Mouse (Mus musculus) limb, embryonic 15.5 days (tissue): ENCODE data around the gene Gm34653. TPM values are rescaled to one million over a fixed set of nuclear protein-coding genes. Genes with fewer than 3 reads are reported as not detected.
A peak's percentile ranks its signal among the peaks of the same experiment; 100 is the strongest.
"Not testable (repeated sequence)": the region's sequence is repeated elsewhere in the genome, so short reads cannot be mapped to it uniquely, and the experiment has no call there.

ENCODE experiments used
- ATAC-seq: fragments of 200-750 bp; cut with Nextera tagmentation; 2 replicates; pipeline ENCODE4 v1.8.0; 2017; ENCODE audit warnings: low read depth, moderate TSS enrichment; ENCODE audit not compliant: insufficient number of reproducible peaks, low FRiP score, low TSS enrichment
- H3K27ac ChIP-seq: fragments of 300-500 bp; sonication (generic); 2 replicates; pipeline ENCODE4 v1.5.1; 2015; ENCODE audit warnings: moderate library complexity, mild to moderate bottlenecking, inconsistent platforms
- H3K27me3 ChIP-seq: fragments of 300-500 bp; sonication (generic); 2 replicates; pipeline ENCODE4 v1.6.1; 2015; ENCODE audit warnings: inconsistent platforms
- H3K36me3 ChIP-seq: fragments of 300-500 bp; sonication (generic); 2 replicates; pipeline ENCODE4 v1.6.1; 2015; ENCODE audit warnings: inconsistent platforms
- H3K4me1 ChIP-seq: fragments of 300-500 bp; sonication (generic); 2 replicates; pipeline ENCODE4 v1.6.1; 2015; ENCODE audit warnings: inconsistent platforms
- H3K4me2 ChIP-seq: fragments of 300-500 bp; sonication (generic); 2 replicates; pipeline ENCODE4 v1.6.1; 2015; ENCODE audit warnings: mild to moderate bottlenecking, inconsistent platforms
- H3K4me3 ChIP-seq: fragments of 300-500 bp; sonication (generic); 2 replicates; pipeline ENCODE4 v1.5.1; 2015; ENCODE audit warnings: mild to moderate bottlenecking, inconsistent platforms
- H3K9ac ChIP-seq: fragments of 300-500 bp; sonication (generic); 2 replicates; pipeline ENCODE4 v1.6.1; 2015; ENCODE audit warnings: inconsistent platforms
- H3K9me3 ChIP-seq: fragments of 300-500 bp; sonication (generic); 2 replicates; pipeline ENCODE4 v1.6.1; 2016; ENCODE audit warnings: inconsistent platforms
- WGBS: fragments of 180-500 bp; shearing (Covaris S2); methylation state at CpG from one replicate; pipeline ENCODE4 v1.1.7; 2015; 5-methylcytosine and 5-hydroxymethylcytosine counted together
- polyA plus RNA-seq: library from polyadenylated mRNA; unstranded; fragments of >200 nt; fragmentation: Nextera tagmentation; extraction: Ambion mirVana; gene quantifications from 2 replicates; pipeline ENCODE4 v1.2.1, GENCODE M21; 2015

Gm34653 gene
- polyA plus RNA-seq, 1 experiment from 2014 or later: not detected

- peak overlapping the region; percentile 99 for H3K9ac ChIP-seq
- H3K4me1 ChIP-seq: peaks cover 16% of the 10 kb centered on the region
- peak overlapping the region; percentile 98 for H3K4me3 ChIP-seq
- 34% methylated on average over 20 of the region's 21 CpGs for WGBS
- H3K27ac ChIP-seq: peak overlapping the region; percentile 77
- H3K27me3 ChIP-seq: no peaks in the 10 kb centered on the region
- peak overlapping the region; percentile 83 for H3K4me2 ChIP-seq
- ATAC-seq: no peak
- H3K36me3 ChIP-seq: peaks cover 12% of the 10 kb centered on the region
- no peaks in the 10 kb centered on the region; the same call in 1 of the 2 replicates for H3K9me3 ChIP-seq
These were observed 6.2 kb upstream of the Gm34653 start for GRCm38 (mm10) chr2:34826460-34827231.

- Histone ChIP-seq H3K4me3 (no peak overlapping the region), H3K27me3 (no peaks in the 10 kb centered on the region), H3K36me3 (peaks cover 5% of the 10 kb centered on the region), H3K27ac (peak overlapping the region; percentile 47; the same call in 1 of the 2 replicates), H3K9ac (no peak overlapping the region), H3K4me1 (peaks cover 16% of the 10 kb centered on the region), H3K4me2 (no peak overlapping the region), H3K9me3 (no peaks in the 10 kb centered on the region; the same call in 1 of the 2 replicates)
- ATAC-seq: no peak
- 87% methylated on average over 4 of the region's 4 CpGs for WGBS
These were observed 5.2 kb upstream of the Gm34653 start for GRCm38 (mm10) chr2:34827591-34827990.

- Histone ChIP-seq H3K27me3 (no peaks in the 10 kb centered on the region), H3K4me1 (peaks cover 16% of the 10 kb centered on the region), H3K36me3 (0 out of 2 replicates have a peak, but pooled peaks cover 3% of the 10 kb centered on the region), H3K9me3 (no peaks in the 10 kb centered on the region; the same call in 1 of the 2 replicates), H3K4me2 (no peak overlapping the region), H3K4me3 (no peak overlapping the region), H3K27ac (peak overlapping the region; percentile 47; the same call in 1 of the 2 replicates), H3K9ac (no peak overlapping the region)
- 79% methylated on average over 1 of the region's 1 CpGs for WGBS
- ATAC-seq: no peak
These were observed 4.8 kb upstream of the Gm34653 start for GRCm38 (mm10) chr2:34828026-34828425.

GRCm38 (mm10) chr2:34830066-34830465 is 2.7 kb upstream of the Gm34653 start:
- H3K4me1 ChIP-seq, H3K4me3 ChIP-seq, H3K9me3 ChIP-seq, H3K9ac ChIP-seq, H3K4me2 ChIP-seq, H3K36me3 ChIP-seq, H3K27ac ChIP-seq, H3K27me3 ChIP-seq, ATAC-seq: not testable (repeated sequence)
- 95% methylated on average over 17 of the region's 17 CpGs for WGBS

- Histone ChIP-seq H3K27me3 (no peaks in the 10 kb centered on the region), H3K4me1 (no peaks in the 10 kb centered on the region), H3K4me3 (no peak overlapping the region), H3K9ac (no peak overlapping the region), H3K36me3 (no peaks in the 10 kb centered on the region), H3K27ac (no peak overlapping the region), H3K4me2 (no peak overlapping the region), H3K9me3 (no peaks in the 10 kb centered on the region; the same call in 1 of the 2 replicates)
- WGBS: 86% methylated on average over 17 of the region's 17 CpGs
- ATAC-seq: no peak
These were observed 817 bp downstream of the Gm34653 start for GRCm38 (mm10) chr2:34833624-34834023.

GRCm38 (mm10) chr2:34835669-34836068 is 2.9 kb downstream of the Gm34653 start:
- Histone ChIP-seq H3K4me1 (no peaks in the 10 kb centered on the region), H3K9ac (no peak overlapping the region), H3K4me2 (no peak overlapping the region), H3K27ac (no peak overlapping the region), H3K4me3 (no peak overlapping the region), H3K27me3 (no peaks in the 10 kb centered on the region), H3K9me3 (no peaks in the 10 kb centered on the region), H3K36me3 (no peaks in the 10 kb centered on the region)
- 80% methylated on average over 3 of the region's 3 CpGs for WGBS
- ATAC-seq: no peak

- not testable (repeated sequence) for ATAC-seq, H3K27me3 ChIP-seq, H3K27ac ChIP-seq, H3K4me3 ChIP-seq, H3K9ac ChIP-seq, H3K4me1 ChIP-seq, H3K4me2 ChIP-seq, H3K9me3 ChIP-seq, H3K36me3 ChIP-seq
- 81% methylated on average over 5 of the region's 5 CpGs for WGBS
These were observed 7.3 kb downstream of the Gm34653 start for GRCm38 (mm10) chr2:34840143-34840542.

GRCm38 (mm10) chr2:34841706-34842105 is 8.9 kb downstream of the Gm34653 start:
- no peak overlapping the region for H3K4me2 ChIP-seq
- no peaks in the 10 kb centered on the region for H3K27me3 ChIP-seq
- no peak overlapping the region for H3K27ac ChIP-seq
- H3K36me3 ChIP-seq: no peaks in the 10 kb centered on the region
- H3K9ac ChIP-seq: no peak overlapping the region
- no peaks in the 10 kb centered on the region for H3K9me3 ChIP-seq
- no peak for ATAC-seq
- no peaks in the 10 kb centered on the region for H3K4me1 ChIP-seq
- WGBS: 83% methylated on average over 8 of the region's 8 CpGs
- no peak overlapping the region for H3K4me3 ChIP-seq

- H3K27ac ChIP-seq: no peak overlapping the region
- H3K4me3 ChIP-seq: no peak overlapping the region
- H3K9ac ChIP-seq: no peak overlapping the region
- no peaks in the 10 kb centered on the region for H3K4me1 ChIP-seq
- no peaks in the 10 kb centered on the region for H3K27me3 ChIP-seq
- H3K9me3 ChIP-seq: no peaks in the 10 kb centered on the region
- no peaks in the 10 kb centered on the region for H3K36me3 ChIP-seq
- no peak overlapping the region for H3K4me2 ChIP-seq
- 82% methylated on average over 11 of the region's 11 CpGs for WGBS
- no peak for ATAC-seq
These were observed 10.6 kb downstream of the Gm34653 start for GRCm38 (mm10) chr2:34843211-34843939.

GRCm38 (mm10) chr2:34847702-34848101 is 14.9 kb downstream of the Gm34653 start:
- no peak for ATAC-seq
- 77% methylated on average over 1 of the region's 1 CpGs for WGBS
- Histone ChIP-seq H3K36me3 (peaks cover 30% of the 10 kb centered on the region), H3K27ac (no peak overlapping the region), H3K4me2 (no peak overlapping the region), H3K4me1 (no peaks in the 10 kb centered on the region), H3K9me3 (no peaks in the 10 kb centered on the region), H3K9ac (no peak overlapping the region), H3K4me3 (no peak overlapping the region), H3K27me3 (no peaks in the 10 kb centered on the region)

GRCm38 (mm10) chr2:34855265-34855664 is 22.5 kb downstream of the Gm34653 start:
- Histone ChIP-seq H3K9me3 (no peaks in the 10 kb centered on the region), H3K9ac (no peak overlapping the region), H3K27ac (no peak overlapping the region), H3K4me2 (no peak overlapping the region), H3K4me1 (no peaks in the 10 kb centered on the region), H3K36me3 (peaks cover 95% of the 10 kb centered on the region), H3K27me3 (no peaks in the 10 kb centered on the region), H3K4me3 (no peak overlapping the region)
- ATAC-seq: no peak
- WGBS: 92% methylated on average over 4 of the region's 4 CpGs

- H3K27ac ChIP-seq: no peak overlapping the region
- H3K27me3 ChIP-seq: no peaks in the 10 kb centered on the region
- no peak overlapping the region for H3K4me2 ChIP-seq
- no peak for ATAC-seq
- no peaks in the 10 kb centered on the region for H3K4me1 ChIP-seq
- 89% methylated on average over 8 of the region's 8 CpGs for WGBS
- no peak overlapping the region for H3K4me3 ChIP-seq
- peaks cover 85% of the 10 kb centered on the region for H3K36me3 ChIP-seq
- H3K9ac ChIP-seq: no peak overlapping the region
- no peaks in the 10 kb centered on the region for H3K9me3 ChIP-seq
These were observed 24.9 kb downstream of the Gm34653 start for GRCm38 (mm10) chr2:34857728-34858127.
